Mouse (Mus musculus) forebrain, embryonic 11.5 days (tissue): Measurements from ENCODE around the gene Tmem121b. TPM values are rescaled to one million over a fixed set of nuclear protein-coding genes. Genes with fewer than 3 reads are reported as not detected.

Experiments used
- ATAC-seq: fragments of 200-750 bp; cut with Nextera tagmentation; replicated peaks from 2 replicates; pipeline ENCODE4 v1.8.0; 2017; ENCODE audit warnings: moderate TSS enrichment; ENCODE audit not compliant: low FRiP score
- DNase-seq: peaks from one replicate; pipeline ENCODE4 v3.0.0-alpha.2; 2017; ENCODE audit warnings: low spot score
- H3K27ac ChIP-seq: fragments of 300-500 bp; sonication (generic); 2 replicates; pipeline ENCODE4 v1.5.1; 2014; ENCODE audit warnings: low read depth, low read length
- H3K27me3 ChIP-seq: fragments of 300-500 bp; sonication (generic); 2 replicates; pipeline ENCODE4 v1.6.1; 2014; ENCODE audit warnings: mild to moderate bottlenecking, low read length, mixed read lengths; ENCODE audit not compliant: control insufficient read depth, insufficient read depth
- H3K36me3 ChIP-seq: fragments of 300-500 bp; sonication (generic); 2 replicates; pipeline ENCODE4 v1.6.1; 2014; ENCODE audit warnings: mild to moderate bottlenecking, low read length, moderate library complexity, mixed read lengths; ENCODE audit not compliant: control insufficient read depth, insufficient read depth
- H3K4me1 ChIP-seq: fragments of 300-500 bp; sonication (generic); replicated peaks from 2 replicates; pipeline ENCODE4 v1.6.1; 2014; ENCODE audit warnings: low read length, mixed read lengths; ENCODE audit not compliant: control insufficient read depth, insufficient read depth
- H3K4me2 ChIP-seq: fragments of 300-500 bp; sonication (generic); 2 replicates; pipeline ENCODE4 v1.6.1; 2014; ENCODE audit warnings: low read depth, mild to moderate bottlenecking, low read length, moderate library complexity, mixed read lengths; ENCODE audit not compliant: severe bottlenecking
- H3K4me3 ChIP-seq: fragments of 300-500 bp; sonication (generic); 2 replicates; pipeline ENCODE4 v1.5.1; 2014; ENCODE audit warnings: low read depth, low read length
- H3K9ac ChIP-seq: fragments of 300-500 bp; sonication (generic); 2 replicates; pipeline ENCODE4 v1.6.1; 2014; ENCODE audit warnings: low read length
- H3K9me3 ChIP-seq: fragments of 300-500 bp; sonication (generic); 2 replicates; pipeline ENCODE4 v1.6.1; 2016; ENCODE audit warnings: low read length, mixed read lengths; ENCODE audit not compliant: control insufficient read depth
- WGBS: fragments of 180-500 bp; shearing (Covaris S2); extraction: QIAGEN DNeasy Blood & Tissue Kit; methylation state at CpG from one replicate; pipeline ENCODE4 v1.1.7; 2014; 5-methylcytosine and 5-hydroxymethylcytosine counted together
- polyA plus RNA-seq: library from polyadenylated mRNA; unstranded; fragments of >200 nt; fragmentation: Nextera tagmentation; extraction: Ambion mirVana; gene quantifications from 2 replicates; pipeline ENCODE4 v1.2.1, GENCODE M21; 2014

Gene Tmem121b
- polyA plus RNA-seq, 1 experiment from 2014 or later, result 1.4 TPM

- H3K9me3 ChIP-seq, result no peaks in the 10 kb centered on the region
- H3K4me2 ChIP-seq, result no peak overlapping the region
- H3K27ac ChIP-seq, result no peak overlapping the region
- H3K27me3 ChIP-seq, result peaks cover 21% of the 10 kb centered on the region
- no peaks in the 10 kb centered on the region for H3K36me3 ChIP-seq
- 79% methylated on average over 10 of the region's 10 CpGs for WGBS
- ATAC-seq, result no peak
- no peak for DNase-seq
- no peak overlapping the region for H3K4me3 ChIP-seq
- peaks cover 9% of the 10 kb centered on the region; the same call in 1 of the 2 replicates for H3K4me1 ChIP-seq
- no peak overlapping the region for H3K9ac ChIP-seq
These were observed 26.8 kb downstream of the Tmem121b start for GRCm38 (mm10) chr6:120466609-120467329.

GRCm38 (mm10) chr6:120465393-120465792 is 28.2 kb downstream of the Tmem121b start:
- peaks cover 8% of the 10 kb centered on the region; the same call in 1 of the 2 replicates for H3K4me1 ChIP-seq
- H3K4me3 ChIP-seq, result no peak overlapping the region
- no peaks in the 10 kb centered on the region for H3K36me3 ChIP-seq
- WGBS, result 55% methylated on average over 4 of the region's 4 CpGs
- H3K4me2 ChIP-seq, result no peak overlapping the region
- H3K27ac ChIP-seq, result no peak overlapping the region
- DNase-seq, result no peak
- H3K9ac ChIP-seq, result no peak overlapping the region
- peaks cover 21% of the 10 kb centered on the region for H3K27me3 ChIP-seq
- ATAC-seq, result no peak
- H3K9me3 ChIP-seq, result no peaks in the 10 kb centered on the region

- 56% methylated on average over 9 of the region's 9 CpGs for WGBS
- peaks cover 21% of the 10 kb centered on the region for H3K27me3 ChIP-seq
- DNase-seq, result peak; percentile 43
These were observed 29.1 kb downstream of the Tmem121b start for GRCm38 (mm10) chr6:120464406-120464939.

GRCm38 (mm10) chr6:120463884-120464283 is 29.7 kb downstream of the Tmem121b start:
- no peak overlapping the region for H3K9ac ChIP-seq
- 8% methylated on average over 11 of the region's 11 CpGs for WGBS
- ATAC-seq (peak; percentile 32; the same call in 1 of the 2 replicates), DNase-seq (no peak)
- H3K9me3 ChIP-seq, result no peaks in the 10 kb centered on the region
- peaks cover 21% of the 10 kb centered on the region for H3K27me3 ChIP-seq
- peaks cover 8% of the 10 kb centered on the region; the same call in 1 of the 2 replicates for H3K4me1 ChIP-seq
- H3K27ac ChIP-seq, result no peak overlapping the region
- H3K4me3 ChIP-seq, result peak overlapping the region; percentile 57
- H3K36me3 ChIP-seq, result no peaks in the 10 kb centered on the region
- H3K4me2 ChIP-seq, result peak overlapping the region; percentile 66

More at GRCm38 (mm10) chr6:120464406-120464939, 29.1 kb downstream of the Tmem121b start:
- ATAC-seq, result no peak
- no peaks in the 10 kb centered on the region for H3K9me3 ChIP-seq
- no peak overlapping the region for H3K4me3 ChIP-seq
- no peak overlapping the region for H3K9ac ChIP-seq
- no peak overlapping the region for H3K4me2 ChIP-seq
- H3K27ac ChIP-seq, result no peak overlapping the region
- H3K4me1 ChIP-seq, result peaks cover 8% of the 10 kb centered on the region; the same call in 1 of the 2 replicates
- H3K36me3 ChIP-seq, result no peaks in the 10 kb centered on the region

DNA sequence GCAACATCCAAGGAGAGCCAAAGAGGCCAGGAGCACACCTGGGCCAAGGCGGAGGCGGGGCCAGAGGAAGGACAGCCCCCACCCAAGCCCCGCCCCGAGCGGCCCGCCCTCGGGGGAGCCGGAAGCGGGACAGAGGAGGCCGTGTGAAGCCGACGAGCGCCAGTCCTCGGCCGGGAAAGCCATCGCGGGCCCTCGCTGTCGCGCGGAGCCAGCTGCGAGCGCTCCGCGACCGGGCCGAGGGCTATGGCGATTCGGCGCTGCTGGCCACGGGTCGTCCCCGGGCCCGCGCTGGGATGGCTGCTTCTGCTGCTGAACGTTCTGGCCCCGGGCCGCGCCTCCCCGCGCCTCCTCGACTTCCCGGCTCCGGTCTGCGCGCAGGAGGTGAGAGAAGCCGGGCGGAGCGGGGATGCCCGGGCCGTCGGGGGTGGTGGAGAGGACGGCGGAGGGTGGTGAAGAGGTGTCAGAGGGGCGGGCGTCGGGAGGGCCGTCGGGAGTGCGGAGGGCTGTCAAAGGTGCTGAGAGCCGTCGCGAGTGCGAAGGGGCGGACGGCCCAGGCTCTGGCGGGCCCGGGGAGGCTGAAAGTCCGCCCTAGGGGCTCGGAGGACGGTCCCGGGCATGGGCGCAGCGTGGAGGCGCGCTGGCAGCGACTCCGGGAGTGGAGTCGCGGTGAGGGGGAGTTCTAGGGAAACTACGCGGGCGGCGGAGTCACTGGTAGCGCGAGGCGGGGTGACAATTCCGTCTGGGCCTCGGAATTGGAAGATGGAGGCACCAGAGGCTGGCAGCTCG is 30.3 kb downstream of the Tmem121b start, which contains the start of gene Il17ra:
Il17ra (plus strand) TSS at position 162 of the 786 bp plus-strand sequence.
- H3K36me3 ChIP-seq, result no peaks in the 10 kb centered on the region
- peak within 1 kb of the TSS; percentile 66 for H3K4me2 ChIP-seq
- peak; percentile 84 for ATAC-seq
- under 1% methylated on average over 85 of the region's 90 CpGs for WGBS
- H3K9ac ChIP-seq, result peak within 1 kb of the TSS; percentile 52
- peaks cover 8% of the 10 kb centered on the region; the same call in 1 of the 2 replicates for H3K4me1 ChIP-seq
- H3K27me3 ChIP-seq, result peaks cover 21% of the 10 kb centered on the region
- no peaks in the 10 kb centered on the region for H3K9me3 ChIP-seq
- H3K4me3 ChIP-seq, result peak within 1 kb of the TSS; percentile 57
- H3K27ac ChIP-seq, result no peak within 1 kb of the TSS
- peak; percentile 84 for DNase-seq

DNA sequence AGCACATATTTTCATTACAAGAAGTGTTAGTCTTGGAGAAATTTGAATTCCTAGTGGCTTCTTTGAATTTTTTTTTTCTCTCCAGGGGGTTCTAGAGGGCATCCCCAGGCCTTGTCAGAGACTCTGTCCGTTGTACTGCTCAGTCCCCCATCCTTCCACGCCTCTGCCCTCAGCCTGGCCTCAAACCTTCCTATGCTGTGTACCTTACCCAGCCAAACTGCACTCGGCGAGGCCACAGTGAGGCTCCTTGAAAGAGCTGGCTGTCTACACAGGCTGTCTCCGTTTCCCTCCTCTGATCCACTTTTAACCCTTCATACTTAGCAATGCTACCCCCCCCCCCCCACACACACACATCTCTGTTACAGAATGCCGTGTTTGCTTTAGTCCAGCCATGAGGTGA is 31.4 kb downstream of the Tmem121b start:
- Histone ChIP-seq H3K27ac (no peak overlapping the region), H3K27me3 (peaks cover 21% of the 10 kb centered on the region), H3K9ac (no peak overlapping the region), H3K4me1 (peaks cover 8% of the 10 kb centered on the region; the same call in 1 of the 2 replicates), H3K4me2 (no peak overlapping the region), H3K9me3 (no peaks in the 10 kb centered on the region), H3K36me3 (no peaks in the 10 kb centered on the region), H3K4me3 (no peak overlapping the region)
- ATAC-seq (no peak), DNase-seq (peak; percentile 46)
- WGBS, result 61% methylated on average over 6 of the region's 6 CpGs

GRCm38 (mm10) chr6:120461217-120461616 is 32.4 kb downstream of the Tmem121b start:
- Histone ChIP-seq H3K9ac (no peak overlapping the region), H3K4me1 (peaks cover 8% of the 10 kb centered on the region; the same call in 1 of the 2 replicates), H3K4me2 (no peak overlapping the region), H3K4me3 (no peak overlapping the region), H3K27ac (no peak overlapping the region), H3K9me3 (no peaks in the 10 kb centered on the region), H3K27me3 (peaks cover 21% of the 10 kb centered on the region), H3K36me3 (no peaks in the 10 kb centered on the region)
- 69% methylated on average over 15 of the region's 15 CpGs for WGBS
- ATAC-seq (no peak), DNase-seq (peak; percentile 35)

DNA sequence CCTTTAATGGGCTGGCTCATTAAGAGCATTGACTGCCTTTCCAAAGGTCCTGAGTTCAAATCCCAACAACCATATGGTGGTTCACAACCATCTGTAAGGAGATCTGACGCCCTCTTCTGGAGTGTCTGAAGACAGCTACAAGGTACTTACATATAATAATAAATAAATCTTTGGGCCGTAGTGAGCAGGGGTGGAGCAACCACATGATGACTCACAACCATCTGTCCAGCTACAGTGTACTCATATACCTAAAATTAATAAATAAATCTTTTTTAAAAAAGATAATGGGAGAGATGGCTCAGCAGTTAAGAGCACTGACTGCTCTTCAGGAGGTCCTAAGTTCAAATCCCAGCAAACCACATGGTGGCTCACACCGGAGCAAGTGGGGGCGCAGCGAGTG is 35.9 kb downstream of the Tmem121b start:
- ATAC-seq (no peak), DNase-seq (no peak)
- Histone ChIP-seq H3K4me3 (no peak overlapping the region), H3K9ac (no peak overlapping the region), H3K4me1 (no peaks in the 10 kb centered on the region), H3K36me3 (no peaks in the 10 kb centered on the region), H3K4me2 (no peak overlapping the region), H3K27me3 (peaks cover under 1% of the 10 kb centered on the region; the same call in 1 of the 2 replicates), H3K27ac (no peak overlapping the region), H3K9me3 (no peaks in the 10 kb centered on the region)
- WGBS, result 90% methylated on average over 5 of the region's 5 CpGs
